Mouse (Mus musculus) heart, adult 18-20 months (tissue): ENCODE results near the gene Gm10799. TPM values are rescaled to one million over a fixed set of nuclear protein-coding genes. Genes with fewer than 3 reads are reported as not detected.
"Not testable (repeated sequence)": the region's sequence is repeated elsewhere in the genome, so short reads cannot be mapped to it uniquely, and the experiment has no call there.

Source experiments
- DNase-seq, 2 experiments: peaks; one replicate each; pipeline ENCODE4 v3.0.0; 2021 to 2022; ENCODE audit warnings: mixed read lengths in 1 of 2
- total RNA-seq, 2 experiments: library from RNA; stranded (reverse); gene quantifications; 2 replicates each; pipeline ENCODE4 v1.2.3; 2021

The Gm10799 gene
- total RNA-seq, 2 experiments from 2014 or later: not detected

GRCm38 (mm10) chr2:104065526-104065925 lies 2.8 kb downstream of the Gm10799 start, which contains the start of gene Gm10912:
Gene Gm10912, plus strand, starts transcription at chr2:104065826.
- DNase-seq: not testable (repeated sequence)

GRCm38 (mm10) chr2:104064152-104064551 lies 4.2 kb downstream of the Gm10799 start:
- DNase-seq: no peak

GRCm38 (mm10) chr2:104062665-104063064 lies 5.7 kb downstream of the Gm10799 start:
- no peak for DNase-seq

- DNase-seq: no peak
Observed at GRCm38 (mm10) chr2:104060996-104061395, 7.4 kb downstream of the Gm10799 start.

GRCm38 (mm10) chr2:104059786-104060185 lies 8.6 kb downstream of the Gm10799 start:
- DNase-seq: no peak

GRCm38 (mm10) chr2:104058954-104059353 lies 9.4 kb downstream of the Gm10799 start:
- no peak for DNase-seq

- DNase-seq: no peak
Observed at GRCm38 (mm10) chr2:104058381-104058780, 10.0 kb downstream of the Gm10799 start.

GRCm38 (mm10) chr2:104044479-104045080 lies 23.8 kb downstream of the Gm10799 start:
- DNase-seq: no peak

GRCm38 (mm10) chr2:104043624-104044478 lies 24.5 kb downstream of the Gm10799 start:
- DNase-seq: no peak

- no peak for DNase-seq
Observed at GRCm38 (mm10) chr2:104042766-104043165, 25.6 kb downstream of the Gm10799 start.

GRCm38 (mm10) chr2:104041632-104042031 lies 26.7 kb downstream of the Gm10799 start:
- no peak for DNase-seq

- DNase-seq: no peak
Observed at GRCm38 (mm10) chr2:104038236-104038635, 30.1 kb downstream of the Gm10799 start.

GRCm38 (mm10) chr2:104036316-104036715 lies 32.0 kb downstream of the Gm10799 start:
- DNase-seq: no peak

GRCm38 (mm10) chr2:104035595-104035994 lies 32.8 kb downstream of the Gm10799 start:
- peak; percentile 57 to 73 for DNase-seq

GRCm38 (mm10) chr2:104034832-104035472 lies 33.4 kb downstream of the Gm10799 start:
- peak; percentile 68 to 84 for DNase-seq

GRCm38 (mm10) chr2:104032056-104032455 lies 36.3 kb downstream of the Gm10799 start:
- DNase-seq: no peak

GRCm38 (mm10) chr2:104030381-104030780 lies 38.0 kb downstream of the Gm10799 start:
- no peak for DNase-seq

GRCm38 (mm10) chr2:104029074-104029473 lies 39.3 kb downstream of the Gm10799 start:
- no peak for DNase-seq

GRCm38 (mm10) chr2:104028139-104028723 lies 40.1 kb downstream of the Gm10799 start, which contains the start of gene 4931422A03Rik:
Gene 4931422A03Rik, minus strand, starts transcription at chr2:104028361.
- peak in 1 of 2 experiments; percentile 30 for DNase-seq

GRCm38 (mm10) chr2:104027458-104028138 lies 40.8 kb downstream of the Gm10799 start, which contains the start of gene Fbxo3:
Gene Fbxo3, plus strand, starts transcription at chr2:104027721.
- peak; percentile 89 to 91 for DNase-seq

GRCm38 (mm10) chr2:104024656-104025055 lies 43.7 kb downstream of the Gm10799 start:
- no peak for DNase-seq

GRCm38 (mm10) chr2:104023096-104023495 lies 45.3 kb downstream of the Gm10799 start:
- no peak for DNase-seq
